Mouse (Mus musculus) neural tube, embryonic 11.5 days (tissue): ENCODE results near the gene Cox7b. TPM values are rescaled to one million over a fixed set of nuclear protein-coding genes. Genes with fewer than 3 reads are reported as not detected.
"Not testable (repeated sequence)": the region's sequence is repeated elsewhere in the genome, so short reads cannot be mapped to it uniquely, and the experiment has no call there.

Experiments
- ATAC-seq: fragments of 200-750 bp; cut with Nextera tagmentation; 2 replicates; pipeline ENCODE4 v1.8.0; 2017; ENCODE audit warnings: moderate number of reproducible peaks, mild to moderate bottlenecking, moderate TSS enrichment, moderate library complexity; ENCODE audit not compliant: insufficient read depth, low FRiP score, low TSS enrichment
- DNase-seq: peaks from one replicate; pipeline ENCODE4 v3.0.0-alpha.2; 2015; ENCODE audit warnings: low spot score
- H3K27ac ChIP-seq: fragments of 300-500 bp; sonication (generic); 2 replicates; pipeline ENCODE4 v1.5.1; 2014; ENCODE audit warnings: low read depth, mild to moderate bottlenecking, low read length
- H3K27me3 ChIP-seq: fragments of 300-500 bp; sonication (generic); 2 replicates; pipeline ENCODE4 v1.6.1; 2014; ENCODE audit warnings: mild to moderate bottlenecking, low read length, mixed read lengths; ENCODE audit not compliant: control insufficient read depth, insufficient read depth
- H3K36me3 ChIP-seq: fragments of 300-500 bp; sonication (generic); 2 replicates; pipeline ENCODE4 v1.6.1; 2014; ENCODE audit warnings: mild to moderate bottlenecking, low read length, moderate library complexity, mixed read lengths; ENCODE audit not compliant: control insufficient read depth, insufficient read depth
- H3K4me1 ChIP-seq: fragments of 300-500 bp; sonication (generic); 2 replicates; pipeline ENCODE4 v1.6.1; 2014; ENCODE audit warnings: low read length, mixed read lengths; ENCODE audit not compliant: control insufficient read depth, insufficient read depth
- H3K4me2 ChIP-seq: fragments of 300-500 bp; sonication (generic); 2 replicates; pipeline ENCODE4 v1.6.1; 2014; ENCODE audit warnings: low read depth, mild to moderate bottlenecking, moderate library complexity
- H3K4me3 ChIP-seq: fragments of 300-500 bp; sonication (generic); 2 replicates; pipeline ENCODE4 v1.5.1; 2014; ENCODE audit warnings: low read depth, low read length
- H3K9ac ChIP-seq: fragments of 300-500 bp; sonication (generic); 2 replicates; pipeline ENCODE4 v1.6.1; 2014; ENCODE audit warnings: mild to moderate bottlenecking, low read length
- H3K9me3 ChIP-seq: fragments of 300-500 bp; sonication (generic); 2 replicates; pipeline ENCODE4 v1.6.1; 2016; ENCODE audit warnings: low read length; ENCODE audit not compliant: control insufficient read depth
- WGBS: fragments of 180-500 bp; shearing (Covaris S2); extraction: QIAGEN DNeasy Blood & Tissue Kit; methylation state at CpG from one replicate; pipeline ENCODE4 v1.1.7; 2014; 5-methylcytosine and 5-hydroxymethylcytosine counted together
- polyA plus RNA-seq: library from polyadenylated mRNA; unstranded; fragments of >200 nt; fragmentation: Nextera tagmentation; extraction: Ambion mirVana; gene quantifications from 2 replicates; pipeline ENCODE4 v1.2.1, GENCODE M21; 2014

Gene Cox7b
- 311 and 328 TPM in 2 replicates for polyA plus RNA-seq

DNA sequence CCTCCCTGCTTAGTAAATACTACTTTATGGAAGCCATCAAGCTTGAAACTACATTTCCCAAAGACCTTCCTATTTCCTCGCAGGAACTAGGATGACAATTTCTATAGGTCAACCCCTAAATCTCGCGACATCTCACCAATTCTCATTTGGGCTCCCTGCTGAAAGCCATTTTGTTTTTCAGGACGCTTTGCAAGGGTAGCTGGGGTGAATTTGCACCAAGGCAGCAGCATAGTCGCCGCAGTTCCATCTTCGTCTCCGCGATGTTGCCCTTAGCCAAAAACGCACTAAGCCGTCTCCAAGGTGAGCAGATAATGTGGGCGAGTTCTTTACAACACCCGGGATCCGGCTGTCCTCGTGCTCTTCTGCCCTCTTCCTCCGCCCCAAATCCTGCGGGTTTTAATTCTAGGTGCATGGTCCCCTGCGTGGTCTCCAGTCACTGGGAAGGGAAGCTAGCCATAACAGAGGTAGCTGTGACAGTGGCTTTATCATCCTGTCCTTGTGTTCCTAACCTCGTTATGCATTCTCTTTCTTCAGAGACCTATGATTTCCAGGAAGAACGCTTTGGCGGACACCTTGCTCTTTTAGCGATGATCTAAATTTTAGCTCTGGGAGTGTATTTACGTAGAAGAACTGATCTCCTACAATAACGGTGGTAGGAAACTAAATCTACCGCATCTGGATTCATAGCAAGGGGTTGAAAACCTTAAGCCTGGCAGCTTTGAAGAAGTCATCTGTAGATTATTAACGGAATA, at the start of gene Cox7b:
Gene Cox7b (plus strand): TSS at position 130 of the 752 bp plus-strand sequence.
- Histone ChIP-seq H3K4me2 (peak within 1 kb of the TSS; percentile 37), H3K9ac (peak within 1 kb of the TSS; percentile 70), H3K4me1 (no peaks in the 10 kb centered on the region), H3K27ac (no peak within 1 kb of the TSS; the same call in 1 of the 2 replicates), H3K4me3 (peak within 1 kb of the TSS; percentile 51), H3K9me3 (no peaks in the 10 kb centered on the region), H3K36me3 (no peaks in the 10 kb centered on the region), H3K27me3 (no peaks in the 10 kb centered on the region)
- 13% methylated on average over 26 of the region's 26 CpGs for WGBS
- DNase-seq (peak; percentile 79), ATAC-seq (peak; percentile 33; the same call in 1 of the 2 replicates)

- no peaks in the 10 kb centered on the region for H3K36me3 ChIP-seq
- no peak overlapping the region for H3K4me2 ChIP-seq
- no peak overlapping the region for H3K27ac ChIP-seq
- 67% methylated on average over 1 of the region's 1 CpGs for WGBS
- DNase-seq = no peak
- no peaks in the 10 kb centered on the region for H3K27me3 ChIP-seq
- H3K4me1 ChIP-seq = no peaks in the 10 kb centered on the region
- no peak overlapping the region for H3K4me3 ChIP-seq
- H3K9me3 ChIP-seq = no peaks in the 10 kb centered on the region
- ATAC-seq = no peak
- H3K9ac ChIP-seq = no peak overlapping the region
Measured at GRCm38 (mm10) chrX:106001605-106002004, 13.9 kb upstream of the Cox7b start.

GRCm38 (mm10) chrX:106010762-106011161, 4.7 kb upstream of the Cox7b start:
- no peaks in the 10 kb centered on the region for H3K9me3 ChIP-seq
- no peaks in the 10 kb centered on the region for H3K4me1 ChIP-seq
- no peak overlapping the region for H3K27ac ChIP-seq
- H3K9ac ChIP-seq = no peak overlapping the region
- ATAC-seq = no peak
- H3K4me3 ChIP-seq = peak overlapping the region; percentile 45
- H3K36me3 ChIP-seq = no peaks in the 10 kb centered on the region
- no peaks in the 10 kb centered on the region for H3K27me3 ChIP-seq
- WGBS = 17% methylated on average over 3 of the region's 3 CpGs
- peak overlapping the region; percentile 25 for H3K4me2 ChIP-seq
- DNase-seq = no peak

DNA sequence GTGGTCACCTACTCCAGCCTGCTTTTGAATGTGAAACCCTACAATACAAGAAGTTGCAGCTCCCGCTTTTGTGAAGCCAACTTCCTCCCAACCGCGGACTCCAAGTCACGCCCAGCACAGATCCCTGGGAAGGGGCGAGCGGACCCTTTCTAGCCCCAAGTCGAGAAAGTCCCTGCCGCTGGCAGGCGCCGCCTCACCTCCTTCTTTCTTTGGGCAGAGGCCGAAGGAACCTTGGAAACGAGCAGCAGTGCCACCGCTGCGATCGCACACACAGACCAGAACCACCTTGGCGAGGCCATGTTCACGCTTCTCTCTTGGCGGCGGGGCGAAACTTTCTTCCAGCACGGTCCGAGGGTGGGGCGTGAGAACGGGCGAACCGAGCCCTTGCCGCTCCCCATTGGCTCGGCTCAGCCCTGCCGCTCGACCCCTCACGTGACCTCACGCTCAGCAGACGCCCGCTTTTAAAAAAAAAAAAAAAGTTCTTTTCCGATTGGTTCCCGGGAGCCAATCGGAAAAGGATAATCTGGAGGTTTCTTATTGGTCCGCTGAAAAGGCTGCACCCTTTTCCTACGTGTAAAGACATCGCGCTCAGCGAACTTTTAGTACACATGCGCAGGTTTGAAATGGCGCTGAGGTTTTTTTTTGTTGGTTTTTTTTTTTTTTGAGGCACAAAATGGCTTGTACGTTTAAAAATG, 3.9 kb upstream of the Cox7b start, which contains the start of gene Magt1:
Gene Magt1 (minus strand): TSS at position 442 of the 695 bp plus-strand sequence.
- Histone ChIP-seq H3K9ac (peak within 1 kb of the TSS; percentile 45), H3K36me3 (no peaks in the 10 kb centered on the region), H3K4me1 (no peaks in the 10 kb centered on the region), H3K27ac (no peak within 1 kb of the TSS), H3K4me3 (peak within 1 kb of the TSS; percentile 45), H3K4me2 (peak within 1 kb of the TSS; percentile 35), H3K27me3 (no peaks in the 10 kb centered on the region), H3K9me3 (no peaks in the 10 kb centered on the region)
- 14% methylated on average over 41 of the region's 45 CpGs for WGBS
- DNase-seq (peak; percentile 86), ATAC-seq (peak; percentile 91)

- H3K4me3 ChIP-seq = 0 out of 2 replicates have a peak overlapping the region, but pooled peaks have one; percentile 3
- H3K9ac ChIP-seq = no peak overlapping the region
- no peaks in the 10 kb centered on the region for H3K36me3 ChIP-seq
- peak overlapping the region; percentile 35 for H3K4me2 ChIP-seq
- ATAC-seq = no peak
- H3K27ac ChIP-seq = no peak overlapping the region
- WGBS = 76% methylated on average over 3 of the region's 3 CpGs
- no peaks in the 10 kb centered on the region for H3K4me1 ChIP-seq
- no peak for DNase-seq
- no peaks in the 10 kb centered on the region for H3K27me3 ChIP-seq
- H3K9me3 ChIP-seq = no peaks in the 10 kb centered on the region
Measured at GRCm38 (mm10) chrX:106012559-106012958, 2.9 kb upstream of the Cox7b start.

DNA sequence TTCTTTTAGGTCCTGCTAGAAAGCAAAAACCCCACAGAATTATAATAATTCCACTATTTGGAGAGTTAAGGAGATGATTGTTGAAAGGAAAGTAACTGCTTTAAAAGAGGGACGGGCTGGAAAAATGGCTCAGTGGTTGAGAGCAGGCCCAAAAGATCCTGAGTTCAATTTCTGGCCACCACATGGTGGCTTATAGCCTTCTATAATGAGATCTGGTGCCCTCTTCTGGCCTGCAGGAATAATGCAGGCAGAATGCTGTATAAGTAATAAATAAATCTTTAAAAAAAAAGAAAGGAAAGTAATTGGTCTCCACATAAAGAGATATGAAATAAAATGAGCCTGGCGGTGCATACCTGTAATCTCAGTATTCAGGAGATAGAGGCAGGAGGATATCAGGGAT, 2.3 kb upstream of the Cox7b start:
- DNase-seq (peak; percentile 12), ATAC-seq (no peak)
- Histone ChIP-seq H3K9ac (no peak overlapping the region), H3K9me3 (no peaks in the 10 kb centered on the region), H3K27ac (no peak overlapping the region), H3K36me3 (no peaks in the 10 kb centered on the region), H3K27me3 (no peaks in the 10 kb centered on the region), H3K4me3 (no peak overlapping the region), H3K4me2 (no peak overlapping the region), H3K4me1 (no peaks in the 10 kb centered on the region)
- WGBS = 22% methylated on average over 2 of the region's 2 CpGs

DNA sequence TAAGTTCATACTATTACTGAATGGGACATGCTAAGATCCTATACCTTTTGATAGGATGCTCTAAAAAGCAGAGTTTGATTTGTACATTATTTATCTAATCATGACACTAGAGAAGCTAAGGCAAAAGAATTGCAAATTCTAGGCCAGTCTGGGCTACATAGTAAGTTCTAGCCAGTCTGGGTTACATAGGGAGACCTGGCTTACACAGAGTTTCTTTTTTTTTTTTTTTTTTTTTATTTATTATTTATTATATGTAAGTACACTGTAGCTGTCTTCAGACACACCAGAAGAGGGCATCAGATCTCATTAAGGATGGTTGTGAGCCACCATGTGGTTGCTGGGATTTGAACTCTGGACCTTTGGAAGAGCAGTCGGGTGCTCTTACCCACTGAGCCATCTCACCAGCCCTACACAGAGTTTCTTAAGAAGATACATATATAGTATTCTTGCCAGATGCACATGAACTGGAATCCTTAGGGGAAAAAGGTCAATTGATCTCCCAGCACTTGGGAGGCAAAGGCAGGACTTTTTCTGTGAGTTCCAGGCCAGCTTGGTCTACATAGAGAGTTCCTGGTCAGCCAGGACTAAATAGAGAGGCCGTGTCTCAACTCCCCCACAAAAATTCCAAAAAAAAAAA, 641 bp upstream of the Cox7b start:
- H3K27ac ChIP-seq, H3K27me3 ChIP-seq, H3K4me2 ChIP-seq, DNase-seq, ATAC-seq, H3K9me3 ChIP-seq, H3K36me3 ChIP-seq, H3K4me1 ChIP-seq, H3K4me3 ChIP-seq, H3K9ac ChIP-seq: not testable (repeated sequence)
- 72% methylated on average over 2 of the region's 2 CpGs for WGBS

GRCm38 (mm10) chrX:106017102-106017501, 1.6 kb downstream of the Cox7b start:
- DNase-seq (no peak), ATAC-seq (no peak)
- no peaks in the 10 kb centered on the region for H3K4me1 ChIP-seq
- no peak overlapping the region for H3K4me2 ChIP-seq
- H3K9me3 ChIP-seq = no peaks in the 10 kb centered on the region
- no peak overlapping the region for H3K9ac ChIP-seq
- no peak overlapping the region for H3K27ac ChIP-seq
- H3K36me3 ChIP-seq = no peaks in the 10 kb centered on the region
- no peak overlapping the region for H3K4me3 ChIP-seq
- H3K27me3 ChIP-seq = no peaks in the 10 kb centered on the region
- 85% methylated on average over 3 of the region's 3 CpGs for WGBS
